Mouse (Mus musculus): ENCODE measurements around the gene Otx2. TPM values are rescaled to one million over a fixed set of nuclear protein-coding genes. Genes with fewer than 3 reads are reported as not detected.

The Otx2 gene
- total RNA-seq, 1 experiment = 12.3 TPM

DNA sequence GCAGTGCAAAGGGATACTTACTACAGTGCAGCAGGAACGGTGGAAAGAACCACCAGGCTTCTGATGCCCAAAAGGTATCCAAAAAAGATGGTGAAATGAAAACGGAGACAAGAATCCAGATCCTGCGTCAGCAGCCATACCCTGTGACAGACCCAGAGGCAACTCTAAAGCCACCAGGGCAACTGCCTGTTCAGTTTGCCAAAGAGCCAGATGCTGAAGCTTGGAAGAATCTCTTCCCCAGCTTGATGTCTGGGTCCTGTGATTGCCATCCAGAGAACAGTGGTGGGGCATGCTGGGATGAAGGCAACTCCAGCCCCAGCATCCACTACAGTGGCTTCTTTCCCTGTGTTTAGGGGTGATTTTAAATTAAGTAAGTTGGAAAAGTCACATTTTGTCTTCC is 5.1 kb upstream of the Otx2 start:
- in situ Hi-C loops (cut with MboI; ENCODE audit: low sequenced_read_pairs in 2 of 2, unreplicated experiment in 2 of 2) = no loop called here
- TF ChIP-seq CHD2 (IDR thresholded peaks at IDR 0.05; ENCODE audit: low read depth, low read length) = no peak
- TF ChIP-seq HCFC1 (IDR thresholded peaks at IDR 0.05; ENCODE audit: borderline replicate concordance, insufficient read depth, low read length) = no peak
- no peak for TF ChIP-seq ZNF384 (IDR thresholded peaks at IDR 0.05; ENCODE audit: low read depth, low read length)
- no peak for TF ChIP-seq ZC3H11A (IDR thresholded peaks at IDR 0.05; ENCODE audit: borderline replicate concordance, low read depth, low read length)
- TF ChIP-seq MAFK (IDR thresholded peaks at IDR 0.05; ENCODE audit: insufficient read depth, low read depth, low read length) = no peak
- no peak overlapping the region for H3K9ac ChIP-seq (ENCODE audit: insufficient read depth, low read depth, low read length, poor library complexity, severe bottlenecking)
- no peaks in the 10 kb centered on the region for H3K9me3 ChIP-seq (ENCODE audit: control insufficient read depth, insufficient read depth, low read depth, low read length)
- no peaks in the 10 kb centered on the region for H3K36me3 ChIP-seq (ENCODE audit: control insufficient read depth, insufficient read depth, low read length, poor library complexity, severe bottlenecking)
- no peak for DNase-seq (ENCODE audit: low read depth, low spot score)
- H3K4me1 ChIP-seq (ENCODE audit: control insufficient read depth in 2 of 2, insufficient read depth in 2 of 2, low read length in 2 of 2, poor library complexity in 1 of 2) = peaks cover 0 to 2% of the 10 kb centered on the region in 2 experiments; a peak in 1 of 4 replicates
- H3K4me3 ChIP-seq (ENCODE audit: insufficient read depth in 1 of 2, low read depth in 1 of 2, low read length in 2 of 2, poor library complexity in 1 of 2, severe bottlenecking in 1 of 2) = no peak overlapping the region
- H3K27ac ChIP-seq (ENCODE audit: insufficient read depth, low read depth, low read length, poor library complexity, severe bottlenecking) = no peak overlapping the region

DNA sequence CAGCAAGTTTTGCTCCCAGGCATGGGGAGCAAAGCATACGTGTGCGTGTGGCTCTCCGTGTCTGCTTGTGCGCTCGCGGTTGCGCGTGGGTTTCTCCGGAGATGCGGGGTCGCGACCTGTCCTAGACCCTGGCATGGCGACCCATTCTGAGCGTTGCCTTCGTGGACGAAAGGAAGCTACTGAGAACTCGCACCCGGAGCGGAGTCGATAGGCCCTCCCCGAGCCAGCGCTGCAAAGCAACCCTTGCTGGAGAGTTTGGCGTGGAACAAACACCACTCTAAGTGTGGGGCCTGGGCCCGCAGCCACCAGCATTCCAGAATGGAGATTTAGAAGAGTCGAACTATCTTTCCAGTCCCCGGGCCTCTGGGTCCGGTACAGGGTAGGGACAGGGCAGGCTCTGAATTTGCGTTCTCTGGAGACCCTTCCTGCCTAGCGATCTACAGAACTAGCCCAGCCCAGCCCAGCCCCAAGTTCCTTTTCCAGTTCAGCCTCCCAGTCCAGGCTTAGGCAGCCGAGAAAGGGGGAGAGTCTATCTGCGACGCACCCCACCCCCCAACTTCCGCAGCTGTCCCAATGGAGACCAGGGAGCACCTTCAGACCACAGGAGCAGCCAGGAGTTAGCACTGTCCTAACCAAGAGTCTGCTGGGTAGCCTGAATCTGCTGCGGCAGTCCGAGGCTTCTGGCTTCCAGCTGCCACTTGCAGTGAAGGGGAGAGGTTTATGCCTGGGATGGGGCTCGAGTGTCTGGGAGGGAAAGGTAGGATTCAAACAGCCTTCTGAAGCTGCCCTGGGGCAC is 615 bp upstream of the Otx2 start:
- Histone ChIP-seq H3K9me3 (ENCODE audit: control insufficient read depth, insufficient read depth, low read depth, low read length) (no peaks in the 10 kb centered on the region), H3K4me3 (ENCODE audit: insufficient read depth in 1 of 2, low read depth in 1 of 2, low read length in 2 of 2, poor library complexity in 1 of 2, severe bottlenecking in 1 of 2) (peak overlapping the region; percentile 61 to 69), H3K9ac (ENCODE audit: insufficient read depth, low read depth, low read length, poor library complexity, severe bottlenecking) (peak overlapping the region; percentile 44), H3K36me3 (ENCODE audit: control insufficient read depth, insufficient read depth, low read length, poor library complexity, severe bottlenecking) (no peaks in the 10 kb centered on the region), H3K4me1 (ENCODE audit: control insufficient read depth in 2 of 2, insufficient read depth in 2 of 2, low read length in 2 of 2, poor library complexity in 1 of 2) (peaks cover 3 to 4% of the 10 kb centered on the region in 2 experiments; a peak in 2 of 4 replicates), H3K27ac (ENCODE audit: insufficient read depth, low read depth, low read length, poor library complexity, severe bottlenecking) (no peak overlapping the region)
- in situ Hi-C loops (cut with MboI; ENCODE audit: low sequenced_read_pairs in 2 of 2, unreplicated experiment in 2 of 2) = no loop called here
- no peak for DNase-seq (ENCODE audit: low read depth, low spot score)
- TF ChIP-seq ZNF384 (IDR thresholded peaks at IDR 0.05; ENCODE audit: low read depth, low read length) (no peak), CHD2 (IDR thresholded peaks at IDR 0.05; ENCODE audit: low read depth, low read length) (no peak), ZC3H11A (IDR thresholded peaks at IDR 0.05; ENCODE audit: borderline replicate concordance, low read depth, low read length) (no peak), MAFK (IDR thresholded peaks at IDR 0.05; ENCODE audit: insufficient read depth, low read depth, low read length) (no peak), HCFC1 (IDR thresholded peaks at IDR 0.05; ENCODE audit: borderline replicate concordance, insufficient read depth, low read length) (no peak)

DNA sequence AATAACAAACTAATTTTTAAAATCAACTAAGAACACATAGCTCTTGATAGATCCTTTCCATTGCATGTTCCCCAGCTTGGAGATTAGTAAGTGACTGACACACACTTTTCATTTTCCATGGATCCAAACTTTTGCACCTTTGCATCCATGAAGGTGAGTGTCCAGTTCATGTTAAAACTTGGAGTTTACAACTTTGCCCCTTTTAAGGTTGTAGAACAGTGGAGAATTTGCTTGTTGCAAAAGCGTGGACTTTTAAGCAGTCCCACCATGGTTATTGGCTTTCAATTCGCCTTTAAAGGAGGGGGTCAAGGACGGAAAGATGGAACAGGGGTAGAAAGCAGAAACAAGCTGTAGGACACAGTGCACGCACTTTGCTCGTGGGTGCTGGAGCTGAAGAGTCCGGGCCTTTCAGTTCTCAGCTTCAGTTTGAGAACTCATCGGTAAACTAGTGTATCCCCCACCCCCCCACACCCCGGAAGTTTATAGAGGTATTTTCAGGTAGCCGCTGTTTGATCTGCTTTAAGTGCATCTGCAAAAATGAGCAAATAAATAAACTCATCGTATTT is 925 bp downstream of the Otx2 start:
- Histone ChIP-seq H3K9ac (ENCODE audit: insufficient read depth, low read depth, low read length, poor library complexity, severe bottlenecking) (no peak overlapping the region), H3K27ac (ENCODE audit: insufficient read depth, low read depth, low read length, poor library complexity, severe bottlenecking) (no peak overlapping the region), H3K9me3 (ENCODE audit: control insufficient read depth, insufficient read depth, low read depth, low read length) (no peaks in the 10 kb centered on the region), H3K4me3 (ENCODE audit: insufficient read depth in 1 of 2, low read depth in 1 of 2, low read length in 2 of 2, poor library complexity in 1 of 2, severe bottlenecking in 1 of 2) (no peak overlapping the region), H3K4me1 (ENCODE audit: control insufficient read depth in 2 of 2, insufficient read depth in 2 of 2, low read length in 2 of 2, poor library complexity in 1 of 2) (peaks cover 3 to 4% of the 10 kb centered on the region in 2 experiments; a peak in 2 of 4 replicates), H3K36me3 (ENCODE audit: control insufficient read depth, insufficient read depth, low read length, poor library complexity, severe bottlenecking) (no peaks in the 10 kb centered on the region)
- TF ChIP-seq ZC3H11A (IDR thresholded peaks at IDR 0.05; ENCODE audit: borderline replicate concordance, low read depth, low read length) (no peak), ZNF384 (IDR thresholded peaks at IDR 0.05; ENCODE audit: low read depth, low read length) (no peak), HCFC1 (IDR thresholded peaks at IDR 0.05; ENCODE audit: borderline replicate concordance, insufficient read depth, low read length) (no peak), CHD2 (IDR thresholded peaks at IDR 0.05; ENCODE audit: low read depth, low read length) (no peak), MAFK (IDR thresholded peaks at IDR 0.05; ENCODE audit: insufficient read depth, low read depth, low read length) (no peak)
- in situ Hi-C loops (cut with MboI; ENCODE audit: low sequenced_read_pairs in 2 of 2, unreplicated experiment in 2 of 2) = no loop called here
- no peak for DNase-seq (ENCODE audit: low read depth, low spot score)

DNA sequence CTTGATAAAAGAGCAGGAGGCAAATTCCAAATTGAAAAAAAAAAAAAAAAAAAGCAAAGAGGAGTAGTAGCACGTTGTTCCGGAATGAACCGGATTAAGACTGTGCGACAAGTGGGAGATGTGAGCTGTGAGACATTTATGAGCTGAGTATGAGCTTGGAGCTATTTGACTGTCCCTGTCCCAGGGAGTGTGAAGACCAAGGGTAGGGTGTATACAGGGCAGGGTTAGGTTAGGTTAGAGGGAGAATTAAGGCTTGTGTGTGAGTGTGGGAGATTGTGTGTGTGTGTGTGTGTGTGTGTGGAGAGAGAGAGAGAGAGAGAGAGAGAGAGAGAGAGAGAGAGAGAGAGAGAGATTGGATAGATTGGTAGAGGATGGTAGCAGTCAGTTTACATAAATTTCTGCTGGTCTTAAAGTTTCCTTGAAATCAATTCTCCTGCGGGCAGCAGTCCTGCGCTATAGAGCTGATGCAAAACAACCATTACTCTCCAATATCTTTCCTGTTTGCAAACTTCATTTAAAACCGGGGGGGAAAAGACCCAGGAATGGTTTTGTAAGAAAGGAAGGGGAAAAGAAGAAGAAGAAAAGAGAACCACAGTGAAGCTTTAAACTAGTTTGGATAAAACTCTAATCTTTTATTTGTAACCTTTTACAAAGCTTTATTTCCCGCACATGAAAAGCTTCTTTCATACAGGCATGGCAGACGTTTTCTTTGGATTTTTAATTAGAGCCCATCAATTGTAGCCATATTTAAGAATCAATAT is 2.0 kb downstream of the Otx2 start:
- Histone ChIP-seq H3K27ac (ENCODE audit: insufficient read depth, low read depth, low read length, poor library complexity, severe bottlenecking) (no peak overlapping the region), H3K9me3 (ENCODE audit: control insufficient read depth, insufficient read depth, low read depth, low read length) (no peaks in the 10 kb centered on the region), H3K4me3 (ENCODE audit: insufficient read depth in 1 of 2, low read depth in 1 of 2, low read length in 2 of 2, poor library complexity in 1 of 2, severe bottlenecking in 1 of 2) (no peak overlapping the region), H3K4me1 (ENCODE audit: control insufficient read depth in 2 of 2, insufficient read depth in 2 of 2, low read length in 2 of 2, poor library complexity in 1 of 2) (peaks cover 3 to 4% of the 10 kb centered on the region in 2 experiments; a peak in 2 of 4 replicates), H3K36me3 (ENCODE audit: control insufficient read depth, insufficient read depth, low read length, poor library complexity, severe bottlenecking) (no peaks in the 10 kb centered on the region), H3K9ac (ENCODE audit: insufficient read depth, low read depth, low read length, poor library complexity, severe bottlenecking) (no peak overlapping the region)
- in situ Hi-C loops (cut with MboI; ENCODE audit: low sequenced_read_pairs in 2 of 2, unreplicated experiment in 2 of 2) = no loop called here
- TF ChIP-seq CHD2 (IDR thresholded peaks at IDR 0.05; ENCODE audit: low read depth, low read length) = no peak
- no peak for TF ChIP-seq MAFK (IDR thresholded peaks at IDR 0.05; ENCODE audit: insufficient read depth, low read depth, low read length)
- no peak for TF ChIP-seq ZNF384 (IDR thresholded peaks at IDR 0.05; ENCODE audit: low read depth, low read length)
- no peak for TF ChIP-seq HCFC1 (IDR thresholded peaks at IDR 0.05; ENCODE audit: borderline replicate concordance, insufficient read depth, low read length)
- TF ChIP-seq ZC3H11A (IDR thresholded peaks at IDR 0.05; ENCODE audit: borderline replicate concordance, low read depth, low read length) = no peak
- DNase-seq (ENCODE audit: low read depth, low spot score) = no peak
